Mouse (Mus musculus) spleen, embryonic (tissue): ENCODE data around the gene Ccnb3.
"Not testable (repeated sequence)": the region's sequence is repeated elsewhere in the genome, so short reads cannot be mapped to it uniquely, and the experiment has no call there.

Experiments
- CTCF ChIA-PET: fragments of 350-600 bp; sonication (Branson Sonifier 250); formaldehyde crosslinking; loops from one replicate; lab custom pipeline; 2022; lab: Charles Lee

Gene Ccnb3

GRCm38 (mm10) chrX:7041519-7041918, at the start of gene Ccnb3:
TSS of gene Ccnb3 (minus strand) at chrX:7041619.
- CTCF ChIA-PET: no interaction called here

GRCm38 (mm10) chrX:7090323-7090722, 48.9 kb upstream of the Ccnb3 start:
- CTCF ChIA-PET: interaction anchor here (0.7 kb wide), 1 partner anchor 22 kb away, joined by 8 read pairs; no protein-coding TSS in a partner anchor

- CTCF ChIA-PET: no interaction called here
Measured at GRCm38 (mm10) chrX:7085878-7086277, 44.5 kb upstream of the Ccnb3 start.

- CTCF ChIA-PET: no interaction called here
Measured at GRCm38 (mm10) chrX:7079820-7080429, 38.5 kb upstream of the Ccnb3 start.

- CTCF ChIA-PET: interaction anchor here (0.6 kb wide), 1 partner anchor 22 kb away, joined by 8 read pairs; no protein-coding TSS in a partner anchor
Measured at GRCm38 (mm10) chrX:7068002-7068401, 26.6 kb upstream of the Ccnb3 start.

- CTCF ChIA-PET: no interaction called here
Measured at GRCm38 (mm10) chrX:7067219-7067618, 25.8 kb upstream of the Ccnb3 start, which contains the start of gene Akap4. TSS of gene Akap4 (plus strand) at chrX:7067519.

- CTCF ChIA-PET: no interaction called here
Measured at GRCm38 (mm10) chrX:7064109-7064508, 22.7 kb upstream of the Ccnb3 start.

- CTCF ChIA-PET: no interaction called here
Measured at GRCm38 (mm10) chrX:7057634-7058033, 16.2 kb upstream of the Ccnb3 start.

GRCm38 (mm10) chrX:7057056-7057455, 15.6 kb upstream of the Ccnb3 start:
- CTCF ChIA-PET: no interaction called here

GRCm38 (mm10) chrX:6983916-6984315, 57.5 kb downstream of the Ccnb3 start:
- CTCF ChIA-PET: not testable (repeated sequence)

- CTCF ChIA-PET: no interaction called here
Measured at GRCm38 (mm10) chrX:6971956-6972355, 69.5 kb downstream of the Ccnb3 start.

GRCm38 (mm10) chrX:6968598-6968997, 72.8 kb downstream of the Ccnb3 start:
- CTCF ChIA-PET: no interaction called here
